Comparison of ENCODE assay signal across 8 mouse cellular contexts in genomic region chr7:24298973-24299708, GRCm38 (mm10). TPM values are rescaled to one million over a fixed set of nuclear protein-coding genes. Genes with fewer than 3 reads are reported as not detected.
A peak's percentile ranks its signal among the peaks of the same experiment; 100 is the strongest.
DNase-seq lines count a peak whose midpoint lies in the region; ATAC-seq and TF ChIP-seq lines count a peak whose summit lies in the region.

No protein-coding gene starts in this region.

- TF ChIP-seq CTCF in cortical plate, adult 2 months (IDR thresholded peaks at IDR 0.05; ENCODE audit: extremely low read depth, insufficient read depth, low read length) = no peak
- TF ChIP-seq CTCF in gastrocnemius, adult 2 months (IDR thresholded peaks at IDR 0.05) = peak; percentile 58
- peak; percentile 69 for TF ChIP-seq CTCF in hindbrain, postnatal 0 days (IDR thresholded peaks at IDR 0.05; ENCODE audit: low read depth)
- peak; percentile 45 for TF ChIP-seq CTCF in left cerebral cortex, adult 2 months (IDR thresholded peaks at IDR 0.05)

- intact Hi-C loops in gastrocnemius, adult 2 months (cut with DNase I) = no loop called here
- intact Hi-C loops in left cerebral cortex, adult 2 months (cut with DNase I) = loop anchor here (1.0 to 2.0 kb wide), 2 partner anchors 28 to 91 kb away; partner anchors contain the start of gene Zfp93

- peak overlapping the region; percentile 83 for H3K4me2 ChIP-seq in hindbrain, postnatal 0 days (ENCODE audit: low read depth, low read length)

- H3K79me2 ChIP-seq in macrophage (ENCODE audit: inconsistent target) = no peaks in the 10 kb centered on the region

- H3K9ac ChIP-seq in hindbrain, postnatal 0 days (replicated peaks; ENCODE audit: low read length) = peak overlapping the region; percentile 86

- peaks cover 36% of the 10 kb centered on the region for H3K36me3 ChIP-seq in hindbrain, postnatal 0 days (ENCODE audit: insufficient read depth, low read length)
- H3K36me3 ChIP-seq in macrophage (ENCODE audit: inconsistent target) = peaks cover 20% of the 10 kb centered on the region; the same call in 1 of the 2 replicates

- ATAC-seq in hindbrain, postnatal 0 days = peak; percentile 94

- TF ChIP-seq POLR2A in cortical plate, adult 2 months (IDR thresholded peaks at IDR 0.05; ENCODE audit: extremely low read depth, insufficient read depth, low read length) = peak; percentile 79

- H3K4me1 ChIP-seq in cortical plate, adult 2 months (ENCODE audit: control insufficient read depth, insufficient read depth, low read length) = no peaks in the 10 kb centered on the region
- H3K4me1 ChIP-seq in hindbrain, postnatal 0 days (ENCODE audit: insufficient read depth, low read length) = 0 out of 2 replicates have a peak, but pooled peaks cover 7% of the 10 kb centered on the region

- WGBS in hindbrain, postnatal 0 days = under 1% methylated on average over 45 of the region's 47 CpGs
- WGBS in macrophage (ENCODE audit: missing documents) = 1% methylated on average over 41 of the region's 47 CpGs

- peak; percentile 80 to 94 for DNase-seq in adrenal gland, adult (ENCODE audit: inconsistent age in 2 of 2, low spot score in 1 of 2)
- peak; percentile 80 for DNase-seq in gastrocnemius, adult 2 months
- peak; percentile 97 for DNase-seq in hindbrain, postnatal 0 days (ENCODE audit: low spot score)
- DNase-seq in left cerebral cortex, adult 2 months (ENCODE audit: extremely low spot score in 1 of 2, low spot score in 2 of 2) = peak; percentile 84 to 86
- DNase-seq in retina, postnatal 7 days (ENCODE audit: low read depth, low spot score) = peak; percentile 74
- peak; percentile 63 for DNase-seq in urinary bladder, adult 2 months (ENCODE audit: low spot score)

- H3K27ac ChIP-seq in cortical plate, adult 2 months (ENCODE audit: insufficient read depth, low read length) = no peak overlapping the region
- peak overlapping the region; percentile 86 for H3K27ac ChIP-seq in gastrocnemius, adult 2 months
- peak overlapping the region; percentile 94 for H3K27ac ChIP-seq in hindbrain, postnatal 0 days
- peak overlapping the region; percentile 85 for H3K27ac ChIP-seq in left cerebral cortex, adult 2 months
- H3K27ac ChIP-seq in macrophage = peak overlapping the region; percentile 25; the same call in 1 of the 2 replicates

- H3K4me3 ChIP-seq in cortical plate, adult 2 months (ENCODE audit: insufficient read depth, low read length) = peak overlapping the region; percentile 87
- H3K4me3 ChIP-seq in gastrocnemius, adult 2 months = peak overlapping the region; percentile 95
- H3K4me3 ChIP-seq in hindbrain, postnatal 0 days (ENCODE audit: low read length) = peak overlapping the region; percentile 72
- H3K4me3 ChIP-seq in left cerebral cortex, adult 2 months = peak overlapping the region; percentile 66
- peak overlapping the region; percentile 84 for H3K4me3 ChIP-seq in macrophage (ENCODE audit: inconsistent target)

- no peaks in the 10 kb centered on the region for H3K9me3 ChIP-seq in hindbrain, postnatal 0 days (ENCODE audit: low read length)

- H3K27me3 ChIP-seq in hindbrain, postnatal 0 days (ENCODE audit: insufficient read depth, low read length) = no peaks in the 10 kb centered on the region

RNA-seq across cellular contexts. Expression of gene Zfp61, which starts 1.9 kb away (rescaled TPM):
- polyA plus RNA-seq in cortical plate, adult 2 months (2012; rRNA removed) = 22.9 and 27.6 TPM in 2 replicates
- 1 to 10 TPM; 2.6 to 4.1 TPM for total RNA-seq in gastrocnemius, adult 2 months (2021)
- 20.1 and 23.5 TPM in 2 replicates for total RNA-seq in hindbrain, postnatal 0 days (2014; rRNA removed)
- polyA plus RNA-seq in hindbrain, postnatal 0 days (2015; fragmentation: Nextera tagmentation; extraction: Ambion mirVana) = 26.1 and 31.6 TPM in 2 replicates
- total RNA-seq in left cerebral cortex, adult 2 months (2021) = 10 to 100 TPM; 19.4 to 21.5 TPM
- total RNA-seq in macrophage (2018; cell fraction: chromatin; rRNA removed) = 10 to 100 TPM in 18 of 26 experiments, 1 to 10 TPM in 8; 2.3 to 38.1 (median 15.0) TPM
- 1 to 10 TPM in 25 of 26 experiments, under 1 TPM in 1; 0.72 to 7.8 (median 4.6) TPM for total RNA-seq in macrophage (2018; cell fraction: cytosol; rRNA removed)
- 10 to 100 TPM in 11 of 26 experiments, 1 to 10 TPM in 15; 1.0 to 29.1 (median 6.0) TPM for total RNA-seq in macrophage (2018; cell fraction: nucleus; rRNA removed)
- polyA plus RNA-seq in macrophage (2018) = 5.6 to 8.2 TPM (median 7.2 TPM) in 3 replicates
- 16.1 and 18.1 TPM in 2 replicates for polyA plus RNA-seq in urinary bladder, adult 2 months (2012; rRNA removed)

RNA-seq across cellular contexts. Expression of gene Zfp94, which starts 17.3 kb away (rescaled TPM):
- polyA plus RNA-seq in cortical plate, adult 2 months (2012; rRNA removed) = 20.2 and 22.4 TPM in 2 replicates
- total RNA-seq in gastrocnemius, adult 2 months (2021) = 1 to 10 TPM; 2.4 to 2.5 TPM
- total RNA-seq in hindbrain, postnatal 0 days (2014; rRNA removed) = 9.6 and 12.0 TPM in 2 replicates
- 17.3 and 21.6 TPM in 2 replicates for polyA plus RNA-seq in hindbrain, postnatal 0 days (2015; fragmentation: Nextera tagmentation; extraction: Ambion mirVana)
- 10 to 100 TPM; 14.0 to 14.5 TPM for total RNA-seq in left cerebral cortex, adult 2 months (2021)
- 10 to 100 TPM in 2 of 26 experiments, 1 to 10 TPM in 17, under 1 TPM in 2, not detected in 5; 0.53 to 11.8 (median 4.6) TPM for total RNA-seq in macrophage (2018; cell fraction: chromatin; rRNA removed)
- 1 to 10 TPM in 15 of 26 experiments, under 1 TPM in 11; 0.24 to 2.2 (median 1.3) TPM for total RNA-seq in macrophage (2018; cell fraction: cytosol; rRNA removed)
- total RNA-seq in macrophage (2018; cell fraction: nucleus; rRNA removed) = 1 to 10 TPM in 13 of 26 experiments, under 1 TPM in 8, not detected in 5; 0.58 to 6.2 (median 1.6) TPM
- 1.0 to 2.1 TPM (median 1.5 TPM) in 3 replicates for polyA plus RNA-seq in macrophage (2018)
- 10.5 and 11.0 TPM in 2 replicates for polyA plus RNA-seq in urinary bladder, adult 2 months (2012; rRNA removed)

RNA-seq across cellular contexts. Expression of gene Zfp93, which starts 28.9 kb away (rescaled TPM):
- polyA plus RNA-seq in cortical plate, adult 2 months (2012; rRNA removed) = 9.2 and 11.0 TPM in 2 replicates
- 1 to 10 TPM; 4.3 to 5.9 TPM for total RNA-seq in gastrocnemius, adult 2 months (2021)
- 5.4 and 6.9 TPM in 2 replicates for total RNA-seq in hindbrain, postnatal 0 days (2014; rRNA removed)
- 2.2 and 3.1 TPM in 2 replicates for polyA plus RNA-seq in hindbrain, postnatal 0 days (2015; fragmentation: Nextera tagmentation; extraction: Ambion mirVana)
- total RNA-seq in left cerebral cortex, adult 2 months (2021) = 10 to 100 TPM; 12.8 to 18.3 TPM
- total RNA-seq in macrophage (2018; cell fraction: chromatin; rRNA removed) = 1 to 10 TPM in 7 of 26 experiments, under 1 TPM in 15, not detected in 4; 0.18 to 2.7 (median 0.80) TPM
- under 1 TPM; 0.09 to 0.82 (median 0.44) TPM for total RNA-seq in macrophage (2018; cell fraction: cytosol; rRNA removed)
- 1 to 10 TPM in 3 of 26 experiments, under 1 TPM in 20, not detected in 3; 0.20 to 8.6 (median 0.44) TPM for total RNA-seq in macrophage (2018; cell fraction: nucleus; rRNA removed)
- polyA plus RNA-seq in macrophage (2018) = 0.32 to 0.66 TPM (median 0.48 TPM) in 3 replicates
- 6.0 and 6.4 TPM in 2 replicates for polyA plus RNA-seq in urinary bladder, adult 2 months (2012; rRNA removed)

RNA-seq across cellular contexts. Expression of gene Tescl, which starts 34.6 kb away (rescaled TPM):
- polyA plus RNA-seq in cortical plate, adult 2 months (2012; rRNA removed) = 0.29 TPM in 1 of 2 replicates, not detected in the other
- total RNA-seq in gastrocnemius, adult 2 months (2021) = not detected
- total RNA-seq in hindbrain, postnatal 0 days (2014; rRNA removed) = not detected in 2 replicates
- polyA plus RNA-seq in hindbrain, postnatal 0 days (2015; fragmentation: Nextera tagmentation; extraction: Ambion mirVana) = 0.46 TPM in 1 of 2 replicates, not detected in the other
- not detected for total RNA-seq in left cerebral cortex, adult 2 months (2021)
- not detected for total RNA-seq in macrophage (2018; cell fraction: chromatin; rRNA removed)
- under 1 TPM in 1 of 26 experiments, not detected in 25; 0.17 TPM for total RNA-seq in macrophage (2018; cell fraction: cytosol; rRNA removed)
- not detected for total RNA-seq in macrophage (2018; cell fraction: nucleus; rRNA removed)
- polyA plus RNA-seq in macrophage (2018) = not detected in 3 replicates
- 0.19 TPM in 2 replicates for polyA plus RNA-seq in urinary bladder, adult 2 months (2012; rRNA removed)

RNA-seq across cellular contexts. Expression of gene Zfp108, which starts 44.5 kb away (rescaled TPM):
- polyA plus RNA-seq in cortical plate, adult 2 months (2012; rRNA removed) = 5.7 and 6.1 TPM in 2 replicates
- total RNA-seq in gastrocnemius, adult 2 months (2021) = 1 to 10 TPM; 1.9 to 2.3 TPM
- 7.5 and 9.1 TPM in 2 replicates for total RNA-seq in hindbrain, postnatal 0 days (2014; rRNA removed)
- polyA plus RNA-seq in hindbrain, postnatal 0 days (2015; fragmentation: Nextera tagmentation; extraction: Ambion mirVana) = 3.0 and 3.7 TPM in 2 replicates
- 1 to 10 TPM; 8.7 to 9.2 TPM for total RNA-seq in left cerebral cortex, adult 2 months (2021)
- 1 to 10 TPM in 16 of 26 experiments, under 1 TPM in 8, not detected in 2; 0.31 to 7.5 (median 1.6) TPM for total RNA-seq in macrophage (2018; cell fraction: chromatin; rRNA removed)
- total RNA-seq in macrophage (2018; cell fraction: cytosol; rRNA removed) = 1 to 10 TPM in 13 of 26 experiments, under 1 TPM in 12, not detected in 1; 0.09 to 1.8 (median 1.0) TPM
- 1 to 10 TPM in 12 of 26 experiments, under 1 TPM in 10, not detected in 4; 0.23 to 5.0 (median 1.2) TPM for total RNA-seq in macrophage (2018; cell fraction: nucleus; rRNA removed)
- polyA plus RNA-seq in macrophage (2018) = 1.1 to 2.5 TPM (median 1.6 TPM) in 3 replicates
- polyA plus RNA-seq in urinary bladder, adult 2 months (2012; rRNA removed) = 3.1 TPM in 2 replicates
